In the genomic region with DNA sequence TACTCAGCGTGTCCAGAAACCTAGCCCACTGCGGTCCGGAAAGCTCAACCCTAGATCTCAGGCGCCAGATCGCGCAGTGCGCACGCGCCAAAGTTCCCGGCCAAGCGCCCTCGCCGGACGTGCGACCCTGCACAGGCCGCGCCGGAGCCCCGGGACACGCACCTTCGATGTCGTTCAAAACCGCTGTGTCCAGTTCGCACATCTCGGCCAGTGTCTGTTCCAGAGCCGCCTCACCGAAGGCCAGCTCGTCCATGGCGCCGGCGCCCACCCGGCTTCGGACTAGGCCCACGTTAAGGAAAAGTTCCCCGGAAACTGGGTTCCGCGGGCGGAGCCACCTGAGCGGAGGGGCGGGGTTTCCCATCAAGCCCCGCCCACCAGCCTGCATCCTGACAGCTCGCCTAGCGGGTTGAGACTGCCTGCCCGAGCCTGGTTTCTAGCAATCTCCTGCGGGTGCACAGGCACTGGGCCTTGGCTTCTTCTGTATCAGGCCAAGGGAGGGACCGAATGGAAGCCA, we compare ENCODE assay signal across 8 mouse cellular contexts. TPM values are rescaled to one million over a fixed set of nuclear protein-coding genes. Genes with fewer than 3 reads are reported as not detected.
DNase-seq lines count a peak whose midpoint lies in the region; ATAC-seq lines count a peak whose summit lies in the region.

No protein-coding gene starts in this region.

- peak overlapping the region; percentile 61 for H3K27ac ChIP-seq in hindbrain, embryonic 15.5 days (replicated peaks)

- no peaks in the 10 kb centered on the region for H3K27me3 ChIP-seq in hindbrain, embryonic 15.5 days

- H3K4me1 ChIP-seq in hindbrain, embryonic 15.5 days (replicated peaks): peaks cover 32% of the 10 kb centered on the region

- DNase-seq in T-cell, adult 2 months (ENCODE audit: low spot score): peak; percentile 90
- peak; percentile 75 to 78 for DNase-seq in cerebellum, postnatal 36 days
- peak; percentile 89 to 90 for DNase-seq in frontal cortex, postnatal 36 days (ENCODE audit: low spot score in 2 of 2)
- DNase-seq in left cerebral cortex, adult 11 months (ENCODE audit: low spot score): peak; percentile 79
- DNase-seq in lung, postnatal 36 days: peak; percentile 95
- DNase-seq in retina, embryonic 14.5 days (ENCODE audit: low spot score): peak; percentile 96
- DNase-seq in thymus, postnatal 36 days: peak; percentile 92 to 96

- H3K4me2 ChIP-seq in hindbrain, embryonic 15.5 days: peak overlapping the region; percentile 68

- peak; percentile 81 for ATAC-seq in hindbrain, embryonic 15.5 days (ENCODE audit: low FRiP score, low read depth)

- H3K9ac ChIP-seq in hindbrain, embryonic 15.5 days: peak overlapping the region; percentile 46

- H3K36me3 ChIP-seq in hindbrain, embryonic 15.5 days: no peaks in the 10 kb centered on the region

- under 1% methylated on average over 46 of the region's 46 CpGs for WGBS in hindbrain, embryonic 15.5 days

- H3K9me3 ChIP-seq in hindbrain, embryonic 15.5 days: no peaks in the 10 kb centered on the region

- peak overlapping the region; percentile 56 for H3K4me3 ChIP-seq in hindbrain, embryonic 15.5 days

RNA-seq across cellular contexts. Expression of a gene that starts 2.0 kb away (rescaled TPM):
- polyA plus RNA-seq in hindbrain, embryonic 15.5 days (2015; fragmentation: Nextera tagmentation; extraction: Ambion mirVana): 47.7 and 50.9 TPM in 2 replicates

Comparison
In these comparisons a context has a peak if more than half of its experiments do, and no peak if none do; other contexts are left out.
1. Peak in every context shown above with its lines: DNase-seq, ATAC-seq, H3K4me3 ChIP-seq and H3K27ac ChIP-seq.